Mouse (Mus musculus) adrenal gland, postnatal 36 days (tissue): ENCODE data around the gene Phf21b. TPM values are rescaled to one million over a fixed set of nuclear protein-coding genes. Genes with fewer than 3 reads are reported as not detected.

Experiments
- DNase-seq, 2 experiments: peaks; one replicate each; pipeline ENCODE4 v3.0.0; 2021; ENCODE audit warnings: mixed read lengths in 1 of 2
- total RNA-seq, 2 experiments: library from RNA; stranded (reverse); gene quantifications; 2 replicates each; pipeline ENCODE4 v1.2.3; 2021

The Phf21b gene
- total RNA-seq, 2 experiments from 2014 or later: 1.1 to 2.0 TPM

DNA sequence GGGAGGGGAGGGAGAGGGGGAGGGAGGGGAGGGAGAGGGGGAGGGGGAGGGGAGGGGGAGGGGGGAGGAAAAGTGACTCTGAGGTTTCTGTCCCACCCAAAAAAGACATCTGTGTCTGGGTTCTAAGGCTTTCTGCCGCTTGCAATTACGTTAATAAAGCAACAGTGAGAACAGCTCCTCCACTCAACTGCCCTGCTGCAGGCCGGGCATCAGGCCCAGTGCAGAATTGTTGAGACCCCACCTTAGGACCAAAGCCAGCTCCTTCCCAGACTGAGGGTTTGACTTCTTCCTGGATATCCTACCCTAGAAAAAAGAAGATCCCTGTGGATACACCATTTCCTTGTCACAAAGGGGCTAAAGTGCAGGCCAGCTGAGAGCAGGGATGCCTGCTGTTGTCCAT is 9.6 kb downstream of the Phf21b start:
- DNase-seq: no peak

DNA sequence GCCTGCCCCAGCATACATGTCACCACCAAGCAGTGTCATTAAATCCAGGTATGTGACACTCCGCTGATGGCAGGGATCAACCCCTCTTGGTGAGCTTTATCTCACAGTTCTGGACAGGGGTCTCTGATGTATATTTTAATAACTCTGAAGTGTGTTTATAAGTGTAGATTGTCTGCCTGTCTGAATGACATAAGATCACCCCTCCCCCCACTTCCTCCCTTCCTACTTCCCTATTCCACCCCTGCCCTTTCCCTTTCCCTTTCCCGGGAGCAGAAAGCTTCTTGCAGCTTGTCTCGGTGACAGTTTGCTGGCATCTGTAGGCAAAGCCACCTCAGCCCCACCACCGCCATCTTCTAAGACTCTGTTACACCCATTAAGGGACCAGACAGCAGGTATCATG is 11.0 kb downstream of the Phf21b start:
- no peak for DNase-seq

DNA sequence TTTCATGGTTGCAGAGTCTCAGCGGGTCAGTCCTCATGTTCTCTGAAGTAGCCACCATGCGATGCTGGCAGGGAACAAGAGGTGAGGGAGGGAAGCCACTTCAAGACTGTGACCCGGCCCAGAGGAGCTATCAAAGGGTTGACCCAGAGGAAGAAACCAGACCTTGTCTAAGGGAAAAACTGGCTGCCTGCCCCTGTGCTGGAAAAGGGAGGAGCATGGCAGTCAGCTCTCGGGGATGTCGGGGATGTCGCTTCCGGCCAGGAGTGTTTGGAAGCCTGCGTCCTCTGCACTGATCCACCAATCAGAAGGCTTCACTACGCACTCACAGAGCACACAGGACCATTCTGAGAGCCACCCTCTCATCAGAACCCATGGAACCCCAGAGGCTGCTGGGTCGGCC is 12.8 kb downstream of the Phf21b start:
- peak in 1 of 2 experiments; percentile 28 for DNase-seq

DNA sequence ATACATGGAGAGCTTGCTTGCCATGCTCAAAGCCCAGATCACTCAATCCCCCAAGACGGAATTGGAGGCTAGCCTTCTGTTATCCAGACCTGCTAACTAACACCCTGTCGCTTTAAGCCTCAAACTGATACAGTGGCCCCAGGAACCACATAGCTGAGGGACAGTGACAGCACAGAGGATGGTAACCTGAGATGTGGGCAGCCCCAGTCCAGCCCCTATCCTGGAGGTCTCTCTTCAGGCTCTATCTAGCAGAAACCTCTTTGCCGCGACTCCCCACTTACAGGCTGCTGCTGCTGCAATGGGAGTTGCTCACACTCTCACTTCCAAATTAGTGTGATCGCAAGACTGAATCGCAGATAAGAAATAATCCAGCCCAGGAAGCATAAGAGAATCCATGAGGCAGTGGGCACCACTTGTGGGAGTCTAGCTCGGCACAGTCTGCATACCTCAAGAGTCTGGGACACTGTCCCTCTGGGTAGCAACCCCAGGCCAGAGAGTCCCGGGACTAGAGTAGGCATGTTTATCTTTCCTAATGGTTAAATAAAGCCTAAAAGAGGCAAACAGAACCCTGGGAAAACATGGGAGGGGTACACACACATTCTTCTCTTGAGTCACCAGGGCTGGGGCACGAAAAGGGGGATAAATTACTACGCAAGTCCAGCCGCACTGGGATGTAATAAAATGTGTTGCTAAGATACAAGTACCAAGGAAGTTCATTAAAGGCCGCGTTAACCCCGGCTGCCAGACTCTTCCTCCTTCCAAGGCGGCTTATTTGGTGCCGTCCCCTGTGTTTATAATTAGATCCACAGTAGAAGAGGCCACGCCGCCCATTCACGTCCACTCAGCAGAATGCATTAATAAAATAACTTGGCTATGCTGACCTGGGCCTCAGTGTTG is 13.7 kb downstream of the Phf21b start:
- DNase-seq: no peak

DNA sequence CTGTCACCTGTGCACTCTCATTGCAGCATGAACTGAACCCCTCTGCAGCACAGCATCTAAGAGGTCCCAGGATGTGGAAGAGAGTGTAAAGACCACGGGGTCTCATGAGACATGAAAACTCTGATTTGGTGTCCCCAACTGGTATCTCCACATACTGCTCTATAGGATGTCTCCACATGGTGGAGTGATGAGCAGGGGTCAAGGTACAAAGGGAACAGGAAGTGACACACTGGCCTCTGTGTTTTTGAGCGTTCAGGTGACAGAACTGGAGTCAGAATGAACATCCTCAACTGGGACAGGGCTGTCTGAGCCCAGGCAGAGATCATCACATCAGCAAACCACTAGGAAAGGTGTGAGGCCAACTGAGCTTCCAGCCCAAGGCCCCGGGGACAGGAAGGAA is 15.3 kb downstream of the Phf21b start:
- no peak for DNase-seq

DNA sequence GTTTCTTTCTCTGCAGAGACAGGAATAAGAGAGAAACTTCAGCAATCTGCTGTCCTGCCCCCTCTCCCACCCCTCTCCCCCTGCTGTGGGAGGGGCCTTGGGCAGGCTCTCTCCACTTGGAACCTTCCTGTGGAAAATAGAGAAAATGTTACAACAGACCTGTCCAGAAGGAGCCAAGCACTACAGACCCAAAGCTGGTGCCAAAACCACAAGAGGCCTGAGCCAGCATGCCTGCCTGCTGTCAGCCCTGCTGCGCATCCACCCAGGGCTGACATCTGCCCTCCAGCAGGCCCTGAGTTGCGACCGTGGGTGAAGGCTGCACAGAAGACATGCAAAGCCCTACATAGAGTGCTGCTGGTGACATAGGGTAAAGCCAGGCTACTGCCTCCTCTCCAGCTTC is 16.3 kb downstream of the Phf21b start:
- peak; percentile 32 to 46 for DNase-seq

DNA sequence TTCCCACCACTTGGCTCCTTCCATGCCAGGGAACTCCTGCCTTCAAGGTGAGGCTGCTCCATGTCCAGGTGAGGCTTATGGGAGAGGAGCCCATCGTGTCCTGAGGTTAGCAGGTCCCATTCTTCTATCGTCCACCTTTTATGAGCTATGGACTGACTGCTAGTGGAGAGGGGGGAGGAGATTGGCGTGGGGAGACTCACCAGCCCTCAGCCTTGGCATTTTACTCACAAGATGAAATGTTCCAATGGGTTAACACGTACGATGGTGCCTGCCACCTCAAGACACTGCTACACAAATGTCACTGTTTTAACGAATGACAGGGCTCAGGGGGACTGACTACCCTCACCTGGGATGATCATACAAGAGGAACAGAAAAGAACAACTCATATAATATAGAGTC is 18.0 kb downstream of the Phf21b start:
- DNase-seq: peak; percentile 30 to 33

DNA sequence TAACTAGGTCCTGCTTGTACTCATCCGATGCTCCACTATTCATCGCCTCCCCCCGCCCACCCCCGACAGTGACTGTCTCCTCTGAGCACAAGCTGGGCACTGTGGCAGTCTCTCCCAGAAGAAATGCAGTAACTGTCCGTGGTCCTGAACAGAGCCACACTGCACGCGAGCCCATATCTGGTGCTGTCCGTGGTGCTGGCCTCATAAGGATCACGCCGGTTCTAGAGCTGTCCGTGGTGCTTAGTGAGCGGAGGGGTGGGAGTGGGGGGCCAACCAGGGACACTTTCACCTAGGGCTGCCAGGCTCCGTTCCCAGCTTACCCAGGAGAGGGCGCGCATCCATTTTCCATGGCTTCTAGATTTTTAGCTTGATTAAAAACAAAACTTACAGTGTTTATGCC is 26.4 kb downstream of the Phf21b start:
- peak; percentile 87 to 90 for DNase-seq

DNA sequence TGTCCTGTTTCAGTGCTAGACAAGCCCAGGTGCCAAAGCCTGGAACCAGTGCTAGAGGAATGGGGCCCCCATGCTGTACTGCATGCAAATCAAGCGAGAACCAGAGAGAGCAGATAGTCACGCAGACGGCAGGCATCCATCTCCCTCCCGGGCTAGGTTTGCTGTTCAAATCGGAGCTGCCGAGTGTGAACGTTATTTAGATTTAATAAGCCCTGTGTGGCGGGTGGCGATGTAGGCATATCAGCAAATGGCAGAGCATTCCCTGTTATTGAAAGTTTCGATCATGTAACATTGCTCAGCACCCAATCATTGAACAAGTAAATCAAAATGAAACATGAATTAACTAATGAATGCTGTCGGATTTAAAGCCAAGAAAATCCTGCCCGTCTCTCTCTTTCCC is 27.2 kb downstream of the Phf21b start:
- no peak for DNase-seq

DNA sequence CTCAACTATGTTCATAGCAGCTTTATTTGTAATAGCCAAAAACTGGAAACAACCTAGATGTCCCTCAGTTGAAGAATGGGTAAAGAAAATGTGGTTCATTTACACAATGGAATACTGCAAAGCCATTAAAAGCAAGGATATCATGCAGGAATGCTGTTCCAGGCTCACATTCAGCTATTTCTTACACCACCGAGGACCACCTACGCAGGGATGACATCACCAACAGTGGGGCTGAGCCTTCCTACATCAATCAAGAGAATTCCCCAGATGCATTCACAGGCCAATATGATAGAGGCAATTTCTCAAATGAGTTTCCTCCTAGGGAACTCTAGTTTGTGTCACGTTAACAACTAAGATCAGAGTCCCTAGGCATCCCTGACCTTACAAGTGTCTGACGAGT is 32.8 kb downstream of the Phf21b start:
- DNase-seq: no peak

DNA sequence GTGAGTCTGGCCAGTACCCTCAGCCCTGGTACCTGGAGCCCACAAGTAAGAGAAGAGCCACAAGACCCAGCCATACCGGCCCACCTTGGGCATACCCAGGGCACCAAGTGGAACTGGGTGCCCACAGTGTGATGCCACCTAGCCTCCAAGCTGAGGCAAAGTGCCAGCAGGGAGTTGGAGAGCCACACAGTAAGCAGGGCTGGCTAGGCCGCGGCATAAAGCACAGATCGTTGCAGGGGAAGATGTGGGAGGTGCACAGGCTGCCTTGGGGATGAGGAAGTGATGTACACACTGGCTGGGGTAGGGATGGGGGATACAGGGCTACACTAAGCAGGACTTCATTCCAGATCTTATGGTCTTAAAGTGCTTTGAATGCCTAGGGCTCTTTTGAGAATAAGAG is 35.0 kb downstream of the Phf21b start:
- no peak for DNase-seq

DNA sequence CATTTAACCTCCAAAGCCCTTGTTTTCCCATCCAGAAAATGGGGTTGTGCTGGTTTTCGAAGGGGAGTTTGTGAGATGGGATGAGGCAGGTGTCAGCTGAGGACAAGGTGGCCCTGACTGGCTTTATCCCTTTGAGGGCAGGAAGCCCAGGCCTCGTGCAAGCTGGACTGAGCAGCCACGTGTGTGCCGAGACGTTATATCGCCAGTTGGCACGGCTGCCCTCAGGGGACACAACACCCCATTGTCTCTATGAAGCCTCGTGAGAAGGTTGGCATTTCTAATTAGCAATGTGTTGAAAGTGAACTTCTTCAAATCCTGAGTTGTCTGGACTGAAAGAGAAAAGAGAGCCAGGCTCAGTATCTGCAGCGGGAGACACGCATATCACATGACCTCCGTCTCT is 37.6 kb downstream of the Phf21b start:
- DNase-seq: no peak

DNA sequence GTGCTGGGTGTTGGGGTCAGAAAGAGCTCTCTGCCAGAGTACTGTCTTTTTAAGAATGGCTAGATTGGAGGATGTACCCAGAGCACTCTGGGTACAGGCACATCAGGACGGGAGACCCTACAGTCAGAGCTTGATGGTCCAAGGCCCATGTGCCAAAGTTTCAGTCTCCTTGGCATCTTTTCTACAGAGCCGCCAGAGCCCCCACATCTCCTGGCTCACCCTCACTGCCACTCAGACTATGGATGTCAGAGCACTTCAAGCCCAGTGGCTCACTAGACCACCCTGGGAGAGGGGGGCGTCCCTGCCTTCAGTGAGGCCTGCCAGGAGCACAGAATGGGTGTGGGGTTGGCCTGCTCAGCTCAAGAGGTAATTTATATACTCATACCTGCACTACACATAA is 38.3 kb downstream of the Phf21b start:
- DNase-seq: no peak

DNA sequence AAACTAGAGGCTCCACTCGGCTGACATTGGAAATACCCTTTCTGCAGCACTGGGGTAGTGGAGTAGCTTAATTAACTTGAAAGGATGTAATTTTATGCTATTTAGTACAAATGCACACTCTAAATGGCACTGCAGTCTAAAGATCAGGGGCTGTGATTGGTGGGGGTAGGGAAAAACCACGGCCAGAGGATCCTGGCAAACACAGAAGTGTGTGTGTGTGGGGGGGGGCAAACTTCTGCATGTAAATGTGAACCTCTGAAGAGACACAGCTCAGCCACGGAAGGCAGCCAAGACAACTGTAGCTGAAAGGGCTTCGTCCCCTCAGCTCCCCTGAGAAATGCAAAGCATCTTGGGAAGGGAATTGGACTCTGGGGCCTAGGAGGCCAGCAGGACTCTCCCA is 40.7 kb downstream of the Phf21b start:
- no peak for DNase-seq

DNA sequence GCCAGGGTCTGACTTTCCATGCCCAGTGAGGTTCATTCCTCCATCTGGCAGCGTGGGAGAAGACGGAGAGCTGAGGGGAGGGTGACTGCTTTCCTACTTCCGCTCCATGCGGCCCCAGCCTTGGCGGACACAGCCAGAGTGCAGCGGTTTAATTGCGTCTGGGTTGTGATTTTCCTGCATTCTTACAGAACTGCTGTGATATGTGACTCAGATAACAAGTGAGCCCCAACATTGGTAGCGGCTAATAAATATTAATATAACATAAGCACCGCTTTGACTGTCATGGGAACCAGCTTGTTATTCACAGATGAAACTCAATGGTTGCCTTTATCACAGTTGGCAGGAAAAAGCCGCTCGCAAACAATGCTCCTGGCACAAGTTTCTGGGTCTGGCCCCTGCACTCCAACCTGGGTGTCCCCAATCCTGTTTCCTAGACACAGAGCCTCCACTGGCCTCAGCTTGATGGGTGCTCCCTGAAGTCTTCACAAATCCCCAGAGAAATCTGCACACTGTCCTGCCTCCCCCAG is 43.0 kb downstream of the Phf21b start:
- DNase-seq: no peak

DNA sequence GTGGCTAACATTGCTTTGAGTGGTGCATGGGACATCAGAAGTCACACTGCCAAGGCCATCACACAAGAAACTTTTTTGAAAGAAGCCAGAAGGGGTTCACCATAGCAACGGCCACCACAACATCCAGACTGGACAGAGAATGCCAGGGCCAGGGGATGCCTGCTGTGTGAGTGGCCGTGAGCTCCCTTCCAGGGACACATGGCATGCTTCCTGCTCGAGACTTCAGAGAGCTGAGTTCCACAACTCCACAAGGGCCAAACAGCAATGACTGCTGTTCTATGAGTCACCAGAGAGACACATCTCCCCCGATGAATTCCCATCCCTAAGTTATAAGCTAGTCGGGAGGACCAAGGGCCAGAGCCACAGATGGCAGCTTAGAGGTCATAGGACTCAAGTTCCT is 44.7 kb downstream of the Phf21b start:
- peak; percentile 47 to 48 for DNase-seq

DNA sequence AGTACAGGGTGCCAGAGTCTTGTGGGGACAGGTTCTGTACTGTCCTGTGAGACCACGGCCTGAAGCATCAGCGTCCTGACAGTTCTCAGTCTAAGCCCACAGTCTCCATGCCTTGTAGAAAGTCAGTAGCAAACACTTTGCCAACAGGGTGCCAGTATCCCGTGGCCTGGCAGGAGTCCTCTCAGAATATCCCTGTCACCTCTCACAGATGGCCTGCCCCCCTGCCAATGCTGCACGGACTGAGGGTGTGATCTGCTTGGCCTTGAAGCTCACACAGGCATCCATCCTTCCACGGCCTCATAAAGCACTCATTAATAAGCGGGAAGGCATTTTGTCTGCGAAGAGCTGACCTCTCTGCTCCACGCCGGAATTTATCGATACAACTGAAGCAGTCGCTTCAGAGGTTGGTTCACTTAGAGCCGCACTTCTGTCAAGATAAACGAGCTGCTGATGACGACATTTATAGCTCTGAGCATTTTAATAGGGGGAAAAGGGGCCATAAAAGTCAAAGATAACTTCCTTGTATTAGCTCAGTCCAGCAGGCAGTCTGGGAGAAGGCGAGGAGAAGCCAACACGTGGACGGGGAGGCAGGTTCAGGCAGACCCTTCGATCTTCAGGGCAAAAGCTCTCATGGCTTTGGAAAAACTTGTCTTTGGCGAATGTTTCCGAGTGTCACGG is 46.4 kb downstream of the Phf21b start:
- no peak for DNase-seq

DNA sequence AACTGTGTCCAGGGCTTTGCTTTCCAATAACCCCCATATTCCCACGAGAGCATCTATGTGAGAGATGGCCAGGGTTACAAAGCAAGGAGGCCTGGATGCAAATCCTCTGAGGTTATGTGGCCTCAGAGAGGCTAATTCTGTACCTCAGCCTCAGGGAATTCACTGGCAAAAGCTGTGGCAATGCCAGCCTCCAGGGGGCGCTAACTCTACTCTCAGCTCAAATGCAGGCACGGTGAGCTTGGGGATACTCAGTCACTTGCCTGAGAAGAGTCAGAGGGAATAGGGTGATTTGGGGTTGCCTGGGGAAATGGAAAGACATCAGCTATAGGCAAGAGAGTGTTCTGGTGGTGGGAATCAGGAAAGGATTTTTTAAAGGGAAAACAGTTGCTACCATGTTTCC is 52.2 kb downstream of the Phf21b start:
- peak; percentile 77 to 87 for DNase-seq

DNA sequence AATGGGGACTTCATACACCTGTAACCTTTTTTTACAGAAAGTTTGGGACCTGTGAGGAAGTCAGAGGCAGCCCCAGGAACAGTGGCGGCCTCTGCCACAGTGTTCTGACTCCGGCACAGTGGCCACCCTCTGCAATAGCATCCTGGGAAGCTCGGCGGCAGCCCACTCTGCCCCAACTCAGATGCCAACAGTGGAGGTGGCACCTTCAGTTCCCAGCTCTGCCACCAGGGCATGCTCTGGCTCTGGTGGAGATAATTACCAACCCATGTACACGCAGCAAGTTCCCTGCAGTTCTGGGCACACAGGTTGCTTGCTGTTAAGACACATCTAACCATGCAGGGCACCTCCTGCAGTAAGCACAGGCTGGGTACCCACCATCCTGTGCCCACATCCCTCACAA is 55.7 kb downstream of the Phf21b start:
- DNase-seq: peak; percentile 18 to 20

DNA sequence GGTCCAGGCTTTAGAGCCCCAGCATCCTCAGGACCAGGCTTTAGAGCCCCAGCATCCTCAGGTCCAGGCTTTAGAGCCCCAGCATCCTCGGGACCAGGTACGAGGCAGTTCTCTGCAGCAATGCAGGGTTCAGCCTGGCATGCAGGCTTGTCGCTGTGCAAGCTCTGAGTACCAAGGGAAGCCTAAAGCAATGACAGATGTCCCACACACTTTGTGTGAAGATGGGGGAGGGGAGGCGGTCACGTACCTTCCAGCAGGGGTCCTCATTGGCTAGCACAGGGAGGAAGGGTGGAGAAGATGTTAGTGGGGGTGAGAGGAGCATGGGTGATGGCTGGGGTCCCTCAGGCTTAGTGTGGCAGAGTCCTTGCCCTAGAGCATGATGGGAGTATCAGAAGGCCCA is 62.2 kb downstream of the Phf21b start:
- DNase-seq: no peak

DNA sequence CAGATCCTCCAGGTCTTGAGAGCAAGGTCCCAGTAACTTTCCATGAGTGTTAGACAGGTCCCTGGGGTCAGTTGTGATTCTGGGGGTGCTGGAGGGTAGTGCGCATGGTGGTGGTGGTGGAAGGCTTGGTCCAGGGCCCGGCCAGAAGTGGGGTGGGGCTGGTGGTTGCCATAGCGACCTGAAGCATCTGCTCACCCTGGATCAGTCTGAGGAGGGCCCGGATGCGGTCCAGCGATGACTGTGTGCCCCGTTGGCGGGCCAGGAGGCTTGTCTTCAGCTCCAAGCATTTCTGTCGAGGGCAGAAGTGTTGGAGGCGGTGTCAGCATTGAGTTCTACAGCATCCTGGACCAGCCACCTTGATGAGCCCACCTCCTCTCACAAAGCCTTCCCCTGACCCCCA is 68.7 kb downstream of the Phf21b start:
- no peak for DNase-seq

DNA sequence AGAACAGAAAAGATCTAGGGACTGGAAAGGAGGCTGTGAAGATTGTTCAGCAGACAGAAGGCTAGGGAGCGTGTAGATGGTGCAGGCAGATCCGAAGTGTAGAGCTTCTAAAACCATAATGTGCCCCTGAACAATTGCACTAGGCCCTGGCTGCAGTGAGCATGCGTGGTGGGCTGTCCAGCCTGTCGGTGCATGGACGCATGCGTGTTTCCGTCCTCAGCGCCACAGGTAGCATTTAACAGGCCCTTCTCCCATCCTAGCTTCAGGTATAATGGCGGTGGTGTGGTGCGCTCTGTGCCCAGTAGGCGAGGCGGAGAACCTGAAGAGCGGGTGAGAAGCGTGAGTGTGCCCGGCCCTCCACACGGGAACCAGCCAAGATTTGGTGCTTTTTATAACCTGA is 71.0 kb downstream of the Phf21b start:
- no peak for DNase-seq

DNA sequence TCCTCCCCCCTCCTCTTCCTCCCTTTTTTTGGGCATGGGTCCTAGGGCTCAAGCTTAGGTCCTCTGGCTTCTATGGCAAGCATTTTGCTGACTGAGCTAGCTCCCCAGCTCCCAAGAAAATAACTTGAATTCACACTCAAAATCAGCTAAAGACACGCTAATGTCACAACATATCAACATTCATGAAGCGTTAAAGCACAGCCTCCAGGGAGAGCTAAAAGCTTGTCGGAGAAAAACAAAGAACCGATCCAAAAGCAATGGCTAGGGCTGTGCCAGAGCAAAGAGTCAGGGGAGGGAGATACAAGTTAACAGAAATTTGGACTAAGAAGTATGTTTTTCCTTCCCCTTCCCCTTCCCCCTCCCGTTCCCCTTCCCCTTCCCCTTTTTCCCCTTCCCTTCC is 77.3 kb downstream of the Phf21b start:
- no peak for DNase-seq
